Mouse (Mus musculus): Measurements from ENCODE around the gene Nxt1.

Nxt1 gene

GRCm38 (mm10) chr2:148689444-148690140 is 17.2 kb downstream of the Nxt1 start:
- no peak for DNase-seq (ENCODE audit: low read depth, low spot score)

- DNase-seq (ENCODE audit: low read depth, low spot score): no peak
Measured at GRCm38 (mm10) chr2:148690291-148690690, 17.9 kb downstream of the Nxt1 start.

GRCm38 (mm10) chr2:148690781-148691180 is 18.4 kb downstream of the Nxt1 start:
- no peak for DNase-seq (ENCODE audit: low read depth, low spot score)

- DNase-seq (ENCODE audit: low read depth, low spot score): no peak
Measured at GRCm38 (mm10) chr2:148698571-148698970, 26.2 kb downstream of the Nxt1 start.

- no peak for DNase-seq (ENCODE audit: low read depth, low spot score)
Measured at GRCm38 (mm10) chr2:148706409-148707201, 34.2 kb downstream of the Nxt1 start.

- no peak for DNase-seq (ENCODE audit: low read depth, low spot score)
Measured at GRCm38 (mm10) chr2:148707202-148707530, 34.8 kb downstream of the Nxt1 start.

GRCm38 (mm10) chr2:148712326-148712725 is 39.9 kb downstream of the Nxt1 start:
- DNase-seq (ENCODE audit: low read depth, low spot score): no peak

GRCm38 (mm10) chr2:148717072-148717471 is 44.7 kb downstream of the Nxt1 start:
- peak; percentile 39 for DNase-seq (ENCODE audit: low read depth, low spot score)

- DNase-seq (ENCODE audit: low read depth, low spot score): no peak
Measured at GRCm38 (mm10) chr2:148719271-148719995, 47.0 kb downstream of the Nxt1 start.
